Mouse (Mus musculus): ENCODE measurements around the gene Snx9.

Gene Snx9

GRCm38 (mm10) chr17:5841128-5841942 is at the start of gene Snx9:
TSS of gene Snx9 (plus strand) at chr17:5841329.
- TF ChIP-seq GATA4 (IDR thresholded peaks at IDR 0.05; ENCODE audit: insufficient replicate concordance, low read length), result peak; percentile 27; the same call in 1 of the 2 replicates

- no peak for TF ChIP-seq GATA4 (IDR thresholded peaks at IDR 0.05; ENCODE audit: insufficient replicate concordance, low read length)
Measured at GRCm38 (mm10) chr17:5792164-5792791, 48.9 kb upstream of the Snx9 start.

- TF ChIP-seq GATA4 (IDR thresholded peaks at IDR 0.05; ENCODE audit: insufficient replicate concordance, low read length), result no peak
Measured at GRCm38 (mm10) chr17:5793593-5793992, 47.5 kb upstream of the Snx9 start.

- peak; percentile 87 for TF ChIP-seq GATA4 (IDR thresholded peaks at IDR 0.05; ENCODE audit: insufficient replicate concordance, low read length)
Measured at GRCm38 (mm10) chr17:5794276-5794675, 46.9 kb upstream of the Snx9 start.

GRCm38 (mm10) chr17:5795369-5795768 is 45.8 kb upstream of the Snx9 start:
- TF ChIP-seq GATA4 (IDR thresholded peaks at IDR 0.05; ENCODE audit: insufficient replicate concordance, low read length), result no peak

- no peak for TF ChIP-seq GATA4 (IDR thresholded peaks at IDR 0.05; ENCODE audit: insufficient replicate concordance, low read length)
Measured at GRCm38 (mm10) chr17:5795878-5796277, 45.3 kb upstream of the Snx9 start.

- TF ChIP-seq GATA4 (IDR thresholded peaks at IDR 0.05; ENCODE audit: insufficient replicate concordance, low read length), result no peak
Measured at GRCm38 (mm10) chr17:5797124-5797760, 43.9 kb upstream of the Snx9 start.

GRCm38 (mm10) chr17:5798221-5798801 is 42.8 kb upstream of the Snx9 start:
- no peak for TF ChIP-seq GATA4 (IDR thresholded peaks at IDR 0.05; ENCODE audit: insufficient replicate concordance, low read length)

- no peak for TF ChIP-seq GATA4 (IDR thresholded peaks at IDR 0.05; ENCODE audit: insufficient replicate concordance, low read length)
Measured at GRCm38 (mm10) chr17:5798900-5799299, 42.2 kb upstream of the Snx9 start.

GRCm38 (mm10) chr17:5799396-5800021 is 41.6 kb upstream of the Snx9 start:
- no peak for TF ChIP-seq GATA4 (IDR thresholded peaks at IDR 0.05; ENCODE audit: insufficient replicate concordance, low read length)

- no peak for TF ChIP-seq GATA4 (IDR thresholded peaks at IDR 0.05; ENCODE audit: insufficient replicate concordance, low read length)
Measured at GRCm38 (mm10) chr17:5800254-5800653, 40.9 kb upstream of the Snx9 start.

- TF ChIP-seq GATA4 (IDR thresholded peaks at IDR 0.05; ENCODE audit: insufficient replicate concordance, low read length), result no peak
Measured at GRCm38 (mm10) chr17:5800824-5801560, 40.1 kb upstream of the Snx9 start.

GRCm38 (mm10) chr17:5801761-5802655 is 39.1 kb upstream of the Snx9 start:
- TF ChIP-seq GATA4 (IDR thresholded peaks at IDR 0.05; ENCODE audit: insufficient replicate concordance, low read length), result no peak

GRCm38 (mm10) chr17:5802656-5802955 is 38.5 kb upstream of the Snx9 start:
- TF ChIP-seq GATA4 (IDR thresholded peaks at IDR 0.05; ENCODE audit: insufficient replicate concordance, low read length), result no peak
